Mouse (Mus musculus) 3T3-L1 (cell line): ENCODE measurements around the gene Suclg1.

Source experiments
- DNase-seq: peaks from one replicate; pipeline ENCODE4 v3.0.0-alpha.2; 2015; ENCODE audit warnings: low read depth, low spot score

The Suclg1 gene

GRCm38 (mm10) chr6:73314923-73315603 lies 66.9 kb downstream of the Suclg1 start:
- DNase-seq: peak; percentile 59

GRCm38 (mm10) chr6:73322306-73322705 lies 74.1 kb downstream of the Suclg1 start:
- no peak for DNase-seq
